Comparison of ENCODE assay signal across 15 mouse cellular contexts in genomic region chrX:99225111-99225752, GRCm38 (mm10).
A peak's percentile ranks its signal among the peaks of the same experiment; 100 is the strongest.
DNase-seq lines count a peak whose midpoint lies in the region; ATAC-seq and TF ChIP-seq lines count a peak whose summit lies in the region.
"Had no signal": no experiment of that assay in that cellular context is flagged by ENCODE, and none has a peak within 500 bp of the region (broad histone marks: within the 10 kb centered on the region; RNA-seq: fewer than 3 reads in every experiment).

No protein-coding gene starts in this region.

- TF ChIP-seq EP300 in lung, postnatal 0 days (IDR thresholded peaks at IDR 0.05) = no peak

- H3K4me1 ChIP-seq in heart, embryonic 12.5 days (replicated peaks) = peaks cover 12% of the 10 kb centered on the region
- no peaks in the 10 kb centered on the region for H3K4me1 ChIP-seq in heart, embryonic 11.5 days (ENCODE audit: control insufficient read depth, insufficient read depth, low read length)
- H3K4me1 ChIP-seq in lung, postnatal 0 days (ENCODE audit: insufficient read depth, low read depth, low read length) = no peaks in the 10 kb centered on the region
- H3K4me1 ChIP-seq in forebrain, embryonic 14.5 days (ENCODE audit: control insufficient read depth, insufficient read depth, low read length) = peaks cover 3% of the 10 kb centered on the region; the same call in 1 of the 2 replicates
- H3K4me1 ChIP-seq in limb, embryonic 14.5 days (ENCODE audit: control insufficient read depth, insufficient read depth, low read length) = no peaks in the 10 kb centered on the region

- H3K4me3 ChIP-seq in heart, embryonic 12.5 days = no peak overlapping the region
- no peak overlapping the region for H3K4me3 ChIP-seq in heart, embryonic 11.5 days (ENCODE audit: low read depth, low read length)
- H3K4me3 ChIP-seq in lung, postnatal 0 days (ENCODE audit: low read depth, low read length) = no peak overlapping the region
- no peak overlapping the region for H3K4me3 ChIP-seq in forebrain, embryonic 14.5 days (ENCODE audit: low read depth, low read length)
- H3K4me3 ChIP-seq in limb, embryonic 14.5 days (replicated peaks; ENCODE audit: low read length) = no peak overlapping the region
- H3K4me3 ChIP-seq: limb, embryonic 12.5 days had no signal

- no peak for TF ChIP-seq POLR2A in limb, embryonic 14.5 days (IDR thresholded peaks at IDR 0.05; ENCODE audit: borderline replicate concordance, extremely low read depth, insufficient read depth, insufficient read length)

- peaks cover 49% of the 10 kb centered on the region for H3K27me3 ChIP-seq in heart, embryonic 12.5 days (replicated peaks)
- H3K27me3 ChIP-seq in heart, embryonic 11.5 days (ENCODE audit: control insufficient read depth, insufficient read depth, low read length) = peaks cover 22% of the 10 kb centered on the region
- no peaks in the 10 kb centered on the region for H3K27me3 ChIP-seq in lung, postnatal 0 days (replicated peaks; ENCODE audit: insufficient read depth, low read length)
- no peaks in the 10 kb centered on the region for H3K27me3 ChIP-seq in forebrain, embryonic 14.5 days (replicated peaks; ENCODE audit: control insufficient read depth, insufficient read depth, low read length)
- no peaks in the 10 kb centered on the region for H3K27me3 ChIP-seq in limb, embryonic 14.5 days (ENCODE audit: control insufficient read depth, insufficient read depth, low read length)

- TF ChIP-seq CTCF in lung, postnatal 0 days (IDR thresholded peaks at IDR 0.05) = no peak

- H3K36me3 ChIP-seq in heart, embryonic 12.5 days = no peaks in the 10 kb centered on the region
- H3K36me3 ChIP-seq in heart, embryonic 11.5 days (ENCODE audit: control insufficient read depth, insufficient read depth, low read length) = no peaks in the 10 kb centered on the region
- no peaks in the 10 kb centered on the region for H3K36me3 ChIP-seq in lung, postnatal 0 days (ENCODE audit: insufficient read depth, low read length)
- no peaks in the 10 kb centered on the region for H3K36me3 ChIP-seq in forebrain, embryonic 14.5 days (ENCODE audit: control insufficient read depth, insufficient read depth, low read length)
- no peaks in the 10 kb centered on the region for H3K36me3 ChIP-seq in limb, embryonic 14.5 days (ENCODE audit: control insufficient read depth, insufficient read depth, low read length)
- H3K36me3 ChIP-seq: G1E; limb, embryonic 12.5 days had no signal

- no peaks in the 10 kb centered on the region for H3K9me3 ChIP-seq in heart, embryonic 12.5 days (replicated peaks)
- no peaks in the 10 kb centered on the region for H3K9me3 ChIP-seq in heart, embryonic 11.5 days (replicated peaks; ENCODE audit: control insufficient read depth, low read length)
- no peaks in the 10 kb centered on the region for H3K9me3 ChIP-seq in lung, postnatal 0 days (ENCODE audit: low read length)
- H3K9me3 ChIP-seq in forebrain, embryonic 14.5 days (replicated peaks; ENCODE audit: control insufficient read depth, low read length) = no peaks in the 10 kb centered on the region
- H3K9me3 ChIP-seq in limb, embryonic 14.5 days (ENCODE audit: control insufficient read depth, low read length) = no peaks in the 10 kb centered on the region
- H3K9me3 ChIP-seq: G1E; limb, embryonic 12.5 days had no signal

- H3K4me2 ChIP-seq in heart, embryonic 12.5 days = no peak overlapping the region
- H3K4me2 ChIP-seq in heart, embryonic 11.5 days = no peak overlapping the region
- H3K4me2 ChIP-seq in lung, postnatal 0 days (replicated peaks; ENCODE audit: low read depth, low read length) = no peak overlapping the region
- no peak overlapping the region for H3K4me2 ChIP-seq in forebrain, embryonic 14.5 days (ENCODE audit: low read length)
- H3K4me2 ChIP-seq in limb, embryonic 14.5 days (replicated peaks; ENCODE audit: low read depth, low read length, severe bottlenecking) = no peak overlapping the region
- H3K4me2 ChIP-seq: limb, embryonic 12.5 days had no signal

- no peak overlapping the region for H3K9ac ChIP-seq in heart, embryonic 12.5 days
- no peak overlapping the region for H3K9ac ChIP-seq in heart, embryonic 11.5 days (ENCODE audit: low read depth, low read length)
- no peak overlapping the region for H3K9ac ChIP-seq in lung, postnatal 0 days (replicated peaks; ENCODE audit: low read depth)
- H3K9ac ChIP-seq in forebrain, embryonic 14.5 days (ENCODE audit: low read length) = no peak overlapping the region
- no peak overlapping the region for H3K9ac ChIP-seq in limb, embryonic 14.5 days (ENCODE audit: low read depth, low read length, severe bottlenecking)
- H3K9ac ChIP-seq: limb, embryonic 12.5 days had no signal

- peak; percentile 36 for DNase-seq in lung, postnatal 0 days (ENCODE audit: low spot score)
- no peak for DNase-seq in lung, postnatal 25 days (ENCODE audit: low spot score)
- no peak for DNase-seq in forebrain, embryonic 14.5 days (ENCODE audit: low spot score)
- DNase-seq in limb, embryonic 14.5 days (ENCODE audit: low spot score) = no peak
- no peak for DNase-seq in gastrocnemius, adult 8-10 months (ENCODE audit: low spot score in 2 of 2)
- no peak for DNase-seq in urinary bladder, postnatal 36 days (ENCODE audit: low spot score in 2 of 2)
- DNase-seq: B cell, adult 2 months; cerebellum, postnatal 25 days; right cerebral cortex, postnatal 4 days; thymus, postnatal 4 days had no signal

- 0 out of 2 replicates have a peak, but pooled peaks have one; percentile 29 for ATAC-seq in heart, embryonic 12.5 days (ENCODE audit: insufficient number of reproducible peaks, low FRiP score)
- ATAC-seq in heart, embryonic 11.5 days (replicated peaks; ENCODE audit: insufficient number of reproducible peaks, low FRiP score, low TSS enrichment) = no peak
- ATAC-seq in lung, postnatal 0 days = peak; percentile 81
- peak; percentile 70 for ATAC-seq in forebrain, embryonic 14.5 days
- ATAC-seq in limb, embryonic 14.5 days (ENCODE audit: low FRiP score, low read depth) = peak; percentile 75

- 64% methylated on average over 7 of the region's 7 CpGs for WGBS in heart, embryonic 12.5 days
- WGBS in heart, embryonic 11.5 days (ENCODE audit: insufficient replicate concordance) = 66% methylated on average over 7 of the region's 7 CpGs
- 74% methylated on average over 7 of the region's 7 CpGs for WGBS in lung, postnatal 0 days
- 71% methylated on average over 7 of the region's 7 CpGs for WGBS in forebrain, embryonic 14.5 days
- WGBS in limb, embryonic 14.5 days = 68% methylated on average over 7 of the region's 7 CpGs

- no peak overlapping the region; the same call in 1 of the 2 replicates for H3K27ac ChIP-seq in heart, embryonic 12.5 days (ENCODE audit: poor library complexity, severe bottlenecking)
- H3K27ac ChIP-seq in heart, embryonic 11.5 days (ENCODE audit: low read depth, low read length) = no peak overlapping the region
- no peak overlapping the region for H3K27ac ChIP-seq in lung, postnatal 0 days (ENCODE audit: low read length)
- no peak overlapping the region for H3K27ac ChIP-seq in forebrain, embryonic 14.5 days (ENCODE audit: low read depth, low read length)
- H3K27ac ChIP-seq in limb, embryonic 14.5 days (replicated peaks; ENCODE audit: low read depth, low read length) = no peak overlapping the region
- H3K27ac ChIP-seq: kidney, postnatal 0 days; limb, embryonic 12.5 days had no signal
